Mouse (Mus musculus): ENCODE measurements around the gene Arhgap31. TPM values are rescaled to one million over a fixed set of nuclear protein-coding genes. Genes with fewer than 3 reads are reported as not detected.
A peak's percentile ranks its signal among the peaks of the same experiment; 100 is the strongest.

Arhgap31 gene
- polyA plus RNA-seq, 1 experiment: 36.1 TPM

DNA sequence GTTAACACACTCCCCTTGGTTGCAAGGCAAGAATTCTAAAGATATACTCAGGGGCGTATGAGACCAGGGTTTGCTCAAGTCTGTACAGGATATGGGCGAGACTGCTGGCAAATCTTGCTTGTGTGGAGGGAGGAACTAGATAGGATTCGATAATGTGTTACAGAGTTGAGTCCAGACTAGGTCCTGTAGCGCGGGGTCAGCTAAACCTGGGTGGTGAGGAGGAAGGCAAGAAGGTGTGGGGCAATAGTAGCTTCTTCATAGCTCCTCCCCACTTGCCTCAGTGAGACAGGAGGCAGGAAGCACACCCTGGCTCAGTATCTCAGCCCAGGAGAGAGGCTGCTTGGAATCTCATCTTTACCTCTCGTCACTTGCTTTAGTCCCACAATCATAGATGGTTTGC, 16.1 kb upstream of the Arhgap31 start:
- TF ChIP-seq POLR2A (IDR thresholded peaks at IDR 0.05; ENCODE audit: borderline replicate concordance, low read depth, low read length) (no peak), CTCF (IDR thresholded peaks at IDR 0.05; ENCODE audit: low read depth, low read length) (no peak)
- Histone ChIP-seq H3K27ac (ENCODE audit: insufficient read depth, low read depth, low read length) (no peak overlapping the region), H3K4me1 (ENCODE audit: control insufficient read depth, insufficient read depth, low read length) (peaks cover 6% of the 10 kb centered on the region), H3K4me3 (ENCODE audit: insufficient read depth, low read length) (no peak overlapping the region)

DNA sequence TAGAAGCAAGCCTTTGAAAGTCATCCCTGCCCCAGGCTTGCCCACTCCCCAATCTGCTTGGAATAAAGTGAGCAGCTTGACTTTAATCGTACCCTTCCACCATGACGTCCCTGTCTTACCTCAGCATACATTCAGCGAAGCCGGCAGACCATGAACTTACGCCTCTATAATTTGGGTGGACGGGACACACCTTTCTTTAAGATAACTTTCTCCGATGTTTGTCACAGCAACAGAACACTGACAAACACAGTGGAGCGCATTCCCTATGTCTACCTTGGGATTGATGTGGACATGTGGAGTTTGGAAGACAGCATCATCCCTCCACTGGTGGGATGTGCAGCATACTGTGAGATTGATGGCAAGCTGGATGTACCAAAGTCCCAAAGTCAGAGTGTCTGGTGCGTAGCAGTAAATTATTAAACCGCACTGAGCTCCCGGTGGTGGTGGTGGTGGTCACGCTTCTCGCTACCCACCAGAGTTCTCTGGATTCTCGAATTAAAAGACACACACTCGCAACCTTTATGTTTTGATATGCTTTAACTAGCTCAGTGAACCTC, 15.6 kb upstream of the Arhgap31 start:
- no peak overlapping the region for H3K27ac ChIP-seq (ENCODE audit: insufficient read depth, low read depth, low read length)
- H3K4me3 ChIP-seq (ENCODE audit: insufficient read depth, low read length): no peak overlapping the region
- no peak for TF ChIP-seq CTCF (IDR thresholded peaks at IDR 0.05; ENCODE audit: low read depth, low read length)
- no peak for TF ChIP-seq POLR2A (IDR thresholded peaks at IDR 0.05; ENCODE audit: borderline replicate concordance, low read depth, low read length)
- peaks cover 6% of the 10 kb centered on the region for H3K4me1 ChIP-seq (ENCODE audit: control insufficient read depth, insufficient read depth, low read length)

DNA sequence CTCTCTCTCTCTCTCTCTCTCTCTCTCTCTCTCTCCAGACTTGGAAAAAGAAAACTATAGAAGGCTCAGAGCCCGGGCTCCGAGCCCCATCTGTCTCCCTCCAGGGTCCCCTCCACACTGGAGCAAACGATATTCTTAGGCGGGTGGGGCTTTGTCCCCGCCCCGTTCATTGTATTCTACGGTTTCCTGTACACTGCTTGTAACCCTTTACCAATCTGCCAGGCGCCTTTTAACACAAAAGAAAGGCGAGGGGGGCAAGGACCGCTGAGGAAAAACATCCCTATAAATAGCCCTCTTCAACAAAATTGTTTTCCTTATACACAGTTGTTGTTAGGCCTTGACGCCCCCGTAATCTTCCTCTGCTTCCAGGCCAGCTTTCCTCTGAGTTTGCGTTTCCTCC, 11.9 kb upstream of the Arhgap31 start:
- Histone ChIP-seq H3K4me3 (ENCODE audit: insufficient read depth, low read length) (no peak overlapping the region), H3K4me1 (ENCODE audit: control insufficient read depth, insufficient read depth, low read length) (no peaks in the 10 kb centered on the region), H3K27ac (ENCODE audit: insufficient read depth, low read depth, low read length) (no peak overlapping the region)
- no peak for TF ChIP-seq CTCF (IDR thresholded peaks at IDR 0.05; ENCODE audit: low read depth, low read length)
- TF ChIP-seq POLR2A (IDR thresholded peaks at IDR 0.05; ENCODE audit: borderline replicate concordance, low read depth, low read length): no peak

DNA sequence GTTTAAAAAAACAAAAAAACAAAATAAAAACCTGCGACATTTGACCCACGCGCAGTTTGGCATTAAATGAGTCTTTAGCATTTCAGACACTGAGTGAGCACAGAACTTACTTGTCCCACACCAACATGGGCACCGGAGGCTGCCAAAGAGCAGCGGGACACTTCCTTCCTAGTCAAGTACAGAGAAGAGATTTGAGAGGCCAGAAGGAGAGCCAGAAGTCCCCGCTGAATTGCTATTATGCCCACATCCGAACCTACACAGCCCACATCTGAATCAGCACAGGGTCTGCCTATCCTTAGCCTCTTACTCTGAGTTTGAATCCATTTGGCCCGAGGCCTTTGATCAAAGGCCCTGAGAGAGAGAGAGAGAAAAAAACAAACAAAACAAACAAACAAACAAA, 11.2 kb upstream of the Arhgap31 start:
- H3K27ac ChIP-seq (ENCODE audit: insufficient read depth, low read depth, low read length): no peak overlapping the region
- TF ChIP-seq CTCF (IDR thresholded peaks at IDR 0.05; ENCODE audit: low read depth, low read length) (no peak), POLR2A (IDR thresholded peaks at IDR 0.05; ENCODE audit: borderline replicate concordance, low read depth, low read length) (no peak)
- H3K4me3 ChIP-seq (ENCODE audit: insufficient read depth, low read length): no peak overlapping the region
- no peaks in the 10 kb centered on the region for H3K4me1 ChIP-seq (ENCODE audit: control insufficient read depth, insufficient read depth, low read length)

DNA sequence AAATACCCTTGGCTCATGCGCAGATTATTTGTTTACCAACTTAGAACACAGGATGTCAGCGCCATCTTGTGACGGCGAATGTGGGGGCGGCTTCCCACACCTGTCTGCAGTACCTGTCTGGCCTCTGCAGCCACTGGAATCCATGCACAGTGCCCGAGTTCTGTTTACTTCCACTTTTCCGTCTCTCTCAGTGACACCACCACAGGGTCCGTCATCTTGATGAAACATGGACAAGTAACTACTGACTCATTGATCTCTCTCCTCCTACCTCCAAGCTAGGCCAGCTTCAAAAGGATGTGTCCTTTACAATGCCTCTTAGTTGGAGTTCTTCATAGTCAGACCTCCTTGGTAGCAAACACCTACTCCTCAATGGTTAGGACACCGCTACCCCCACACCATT, 8.3 kb upstream of the Arhgap31 start:
- H3K4me3 ChIP-seq (ENCODE audit: insufficient read depth, low read length): no peak overlapping the region
- H3K4me1 ChIP-seq (ENCODE audit: control insufficient read depth, insufficient read depth, low read length): no peaks in the 10 kb centered on the region
- H3K27ac ChIP-seq (ENCODE audit: insufficient read depth, low read depth, low read length): no peak overlapping the region
- TF ChIP-seq POLR2A (IDR thresholded peaks at IDR 0.05; ENCODE audit: borderline replicate concordance, low read depth, low read length) (no peak), CTCF (IDR thresholded peaks at IDR 0.05; ENCODE audit: low read depth, low read length) (no peak)

DNA sequence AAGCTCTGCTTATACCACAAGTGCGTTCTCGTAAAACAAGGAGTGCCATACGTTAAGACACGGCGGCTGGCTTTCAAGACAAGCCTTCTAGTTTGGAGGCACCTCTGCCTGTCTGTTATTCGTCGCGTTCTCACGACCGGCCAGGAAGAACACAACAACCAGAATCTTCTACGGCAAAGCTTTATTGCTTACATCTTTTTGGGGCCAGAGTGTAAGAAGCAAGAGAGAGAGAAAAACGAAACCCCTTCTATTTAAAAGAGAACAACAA, 1.1 kb upstream of the Arhgap31 start:
- Histone ChIP-seq H3K4me1 (ENCODE audit: control insufficient read depth, insufficient read depth, low read length) (peaks cover 18% of the 10 kb centered on the region), H3K27ac (ENCODE audit: insufficient read depth, low read depth, low read length) (peak overlapping the region; percentile 48), H3K4me3 (ENCODE audit: insufficient read depth, low read length) (peak overlapping the region; percentile 49)

DNA sequence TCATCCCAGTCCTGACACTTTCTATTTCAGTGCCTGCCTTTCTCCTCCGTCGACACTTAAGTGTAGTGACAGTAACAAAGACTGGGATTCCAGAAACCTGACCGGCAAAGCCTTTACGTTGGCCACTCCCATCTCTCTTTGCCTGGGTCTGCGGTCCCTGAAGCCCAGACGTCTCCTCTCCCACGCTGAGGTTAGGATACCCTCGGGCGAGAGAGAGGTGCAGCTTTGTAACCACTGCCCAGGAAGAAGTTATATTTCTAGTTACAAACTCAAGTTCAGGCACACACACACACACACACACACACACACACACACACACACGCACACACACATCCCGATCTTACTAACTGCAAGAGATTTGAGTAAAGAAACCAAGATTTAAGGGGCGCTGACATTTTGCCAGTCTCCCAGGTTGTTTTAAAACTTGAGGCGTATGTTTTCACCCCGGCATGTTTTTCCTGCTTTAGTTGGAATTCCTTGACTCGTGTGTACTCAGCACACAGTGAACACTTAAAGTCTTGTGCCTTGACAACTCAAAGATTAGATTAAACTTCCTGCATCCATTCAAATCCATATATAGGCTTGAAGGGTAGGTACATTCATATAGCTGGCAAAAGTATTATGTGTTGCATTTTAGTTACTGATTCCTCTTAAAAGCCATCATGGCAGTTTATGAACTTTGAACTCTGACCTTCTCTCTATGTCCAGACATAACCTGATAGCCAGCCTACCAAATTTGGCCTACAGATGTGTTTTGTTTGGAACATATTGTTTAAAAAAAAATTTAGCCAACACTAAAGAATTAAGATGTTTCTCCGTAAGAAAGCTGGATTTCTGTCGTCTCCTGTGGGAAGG, 557 bp upstream of the Arhgap31 start:
- peak overlapping the region; percentile 97 for H3K4me3 ChIP-seq (ENCODE audit: insufficient read depth, low read length)
- H3K4me1 ChIP-seq (ENCODE audit: control insufficient read depth, insufficient read depth, low read length): peaks cover 22% of the 10 kb centered on the region
- peak overlapping the region; percentile 87 for H3K27ac ChIP-seq (ENCODE audit: insufficient read depth, low read depth, low read length)
- TF ChIP-seq CTCF (IDR thresholded peaks at IDR 0.05; ENCODE audit: low read depth, low read length) (no peak), POLR2A (IDR thresholded peaks at IDR 0.05; ENCODE audit: borderline replicate concordance, low read depth, low read length) (no peak)

DNA sequence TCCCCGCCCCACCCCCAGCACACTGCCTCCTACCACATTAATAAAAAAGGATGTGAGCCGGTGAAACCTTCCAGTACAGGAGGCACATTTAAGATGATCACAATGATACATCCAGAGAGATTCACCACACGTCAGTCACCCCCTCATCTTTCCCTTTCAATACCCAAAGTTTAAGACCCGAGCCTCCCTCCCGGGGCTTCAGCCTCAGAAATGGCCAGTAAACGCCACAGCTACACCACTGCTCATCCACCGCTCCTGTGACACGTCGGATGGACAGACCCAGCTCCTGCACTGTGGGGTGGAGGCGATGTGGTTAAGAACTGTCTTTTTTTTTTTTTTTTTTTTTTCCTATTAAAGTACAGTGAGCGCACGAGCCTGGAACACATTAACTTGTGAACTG, 969 bp downstream of the Arhgap31 start:
- H3K27ac ChIP-seq (ENCODE audit: insufficient read depth, low read depth, low read length): peak overlapping the region; percentile 87

GRCm38 (mm10) chr16:38711245-38711644, 1.8 kb downstream of the Arhgap31 start:
- peak overlapping the region; percentile 53 for H3K4me3 ChIP-seq (ENCODE audit: insufficient read depth, low read length)
- TF ChIP-seq CTCF (IDR thresholded peaks at IDR 0.05; ENCODE audit: low read depth, low read length): no peak
- TF ChIP-seq POLR2A (IDR thresholded peaks at IDR 0.05; ENCODE audit: borderline replicate concordance, low read depth, low read length): no peak
- peaks cover 25% of the 10 kb centered on the region for H3K4me1 ChIP-seq (ENCODE audit: control insufficient read depth, insufficient read depth, low read length)
- peak overlapping the region; percentile 90 for H3K27ac ChIP-seq (ENCODE audit: insufficient read depth, low read depth, low read length)

More for the DNA sequence above, 969 bp downstream of the Arhgap31 start:
- Histone ChIP-seq H3K4me3 (ENCODE audit: insufficient read depth, low read length) (peak overlapping the region; percentile 97), H3K4me1 (ENCODE audit: control insufficient read depth, insufficient read depth, low read length) (peaks cover 25% of the 10 kb centered on the region)
- TF ChIP-seq CTCF (IDR thresholded peaks at IDR 0.05; ENCODE audit: low read depth, low read length): no peak
- TF ChIP-seq POLR2A (IDR thresholded peaks at IDR 0.05; ENCODE audit: borderline replicate concordance, low read depth, low read length): no peak

GRCm38 (mm10) chr16:38708962-38709520, 4.0 kb downstream of the Arhgap31 start:
- Histone ChIP-seq H3K27ac (ENCODE audit: insufficient read depth, low read depth, low read length) (no peak overlapping the region), H3K4me1 (ENCODE audit: control insufficient read depth, insufficient read depth, low read length) (peaks cover 25% of the 10 kb centered on the region), H3K4me3 (ENCODE audit: insufficient read depth, low read length) (no peak overlapping the region)
- TF ChIP-seq CTCF (IDR thresholded peaks at IDR 0.05; ENCODE audit: low read depth, low read length) (no peak), POLR2A (IDR thresholded peaks at IDR 0.05; ENCODE audit: borderline replicate concordance, low read depth, low read length) (no peak)
